Mouse (Mus musculus): ENCODE data around the gene Gpn1.
A peak's percentile ranks its signal among the peaks of the same experiment; 100 is the strongest.
"Not testable (repeated sequence)": the region's sequence is repeated elsewhere in the genome, so short reads cannot be mapped to it uniquely, and the experiment has no call there.

The Gpn1 gene

GRCm38 (mm10) chr5:31494513-31495297 lies at the start of gene Gpn1:
TSS of gene Gpn1 (plus strand) at chr5:31494741.
- DNase-seq (ENCODE audit: low read depth, low spot score), result peak; percentile 79

GRCm38 (mm10) chr5:31451336-31451735 lies 43.2 kb upstream of the Gpn1 start:
- DNase-seq (ENCODE audit: low read depth, low spot score), result no peak

GRCm38 (mm10) chr5:31451878-31452561 lies 42.5 kb upstream of the Gpn1 start, which contains the start of gene Zfp512:
TSS of gene Zfp512 (plus strand) at chr5:31452431.
- DNase-seq (ENCODE audit: low read depth, low spot score), result peak; percentile 90

- DNase-seq (ENCODE audit: low read depth, low spot score), result no peak
Measured at GRCm38 (mm10) chr5:31452562-31452878, 42.0 kb upstream of the Gpn1 start.

- DNase-seq (ENCODE audit: low read depth, low spot score), result no peak
Measured at GRCm38 (mm10) chr5:31452886-31453410, 41.6 kb upstream of the Gpn1 start.

GRCm38 (mm10) chr5:31467798-31468197 lies 26.7 kb upstream of the Gpn1 start:
- no peak for DNase-seq (ENCODE audit: low read depth, low spot score)

- no peak for DNase-seq (ENCODE audit: low read depth, low spot score)
Measured at GRCm38 (mm10) chr5:31469711-31470110, 24.8 kb upstream of the Gpn1 start.

- DNase-seq (ENCODE audit: low read depth, low spot score), result no peak
Measured at GRCm38 (mm10) chr5:31470334-31470733, 24.2 kb upstream of the Gpn1 start.

- no peak for DNase-seq (ENCODE audit: low read depth, low spot score)
Measured at GRCm38 (mm10) chr5:31480536-31480935, 14.0 kb upstream of the Gpn1 start.

- DNase-seq (ENCODE audit: low read depth, low spot score), result no peak
Measured at GRCm38 (mm10) chr5:31485440-31485839, 9.1 kb upstream of the Gpn1 start, which contains the start of gene 4930548H24Rik. TSS of gene 4930548H24Rik (plus strand) at chr5:31485740.

- DNase-seq (ENCODE audit: low read depth, low spot score), result no peak
Measured at GRCm38 (mm10) chr5:31487889-31488288, 6.7 kb upstream of the Gpn1 start.

- DNase-seq (ENCODE audit: low read depth, low spot score), result no peak
Measured at GRCm38 (mm10) chr5:31489116-31489769, 5.3 kb upstream of the Gpn1 start.

- no peak for DNase-seq (ENCODE audit: low read depth, low spot score)
Measured at GRCm38 (mm10) chr5:31492031-31492430, 2.5 kb upstream of the Gpn1 start.

- DNase-seq (ENCODE audit: low read depth, low spot score), result no peak
Measured at GRCm38 (mm10) chr5:31504843-31505242, 10.3 kb downstream of the Gpn1 start.

GRCm38 (mm10) chr5:31512481-31512880 lies 17.9 kb downstream of the Gpn1 start:
- DNase-seq (ENCODE audit: low read depth, low spot score), result no peak

- no peak for DNase-seq (ENCODE audit: low read depth, low spot score)
Measured at GRCm38 (mm10) chr5:31520556-31520955, 26.0 kb downstream of the Gpn1 start.

- peak; percentile 66 for DNase-seq (ENCODE audit: low read depth, low spot score)
Measured at GRCm38 (mm10) chr5:31526354-31527116, 32.0 kb downstream of the Gpn1 start, which contains the start of gene Slc4a1ap. TSS of gene Slc4a1ap (plus strand) at chr5:31526995.

- DNase-seq (ENCODE audit: low read depth, low spot score), result no peak
Measured at GRCm38 (mm10) chr5:31527117-31527680, 32.7 kb downstream of the Gpn1 start.

GRCm38 (mm10) chr5:31527707-31528106 lies 33.2 kb downstream of the Gpn1 start, which contains the start of gene Supt7l:
TSS of gene Supt7l (minus strand) at chr5:31527807.
- DNase-seq (ENCODE audit: low read depth, low spot score), result not testable (repeated sequence)

GRCm38 (mm10) chr5:31528560-31528959 lies 34.0 kb downstream of the Gpn1 start:
- no peak for DNase-seq (ENCODE audit: low read depth, low spot score)

- no peak for DNase-seq (ENCODE audit: low read depth, low spot score)
Measured at GRCm38 (mm10) chr5:31535228-31535627, 40.7 kb downstream of the Gpn1 start.
